Mouse (Mus musculus) limb, embryonic 14.5 days (tissue): Measurements from ENCODE around the gene Incenp. TPM values are rescaled to one million over a fixed set of nuclear protein-coding genes. Genes with fewer than 3 reads are reported as not detected.
"Not testable (repeated sequence)": the region's sequence is repeated elsewhere in the genome, so short reads cannot be mapped to it uniquely, and the experiment has no call there.

ENCODE experiments used
- ATAC-seq: fragments of 200-750 bp; cut with Nextera tagmentation; 2 replicates; pipeline ENCODE4 v1.8.0; 2017; ENCODE audit warnings: low read depth, moderate number of reproducible peaks, moderate TSS enrichment; ENCODE audit not compliant: low FRiP score
- DNase-seq: peaks from one replicate; pipeline ENCODE4 v3.0.0-alpha.2; 2015; ENCODE audit warnings: low spot score
- H3K27ac ChIP-seq: fragments of 300-500 bp; sonication (generic); replicated peaks from 2 replicates; pipeline ENCODE4 v1.5.1; 2014; ENCODE audit warnings: low read depth, mild to moderate bottlenecking, low read length, moderate library complexity, mixed read lengths
- H3K27me3 ChIP-seq: fragments of 300-500 bp; sonication (generic); 2 replicates; pipeline ENCODE4 v1.6.1; 2014; ENCODE audit warnings: low read length, mixed read lengths; ENCODE audit not compliant: control insufficient read depth, insufficient read depth
- H3K36me3 ChIP-seq: fragments of 300-500 bp; sonication (generic); 2 replicates; pipeline ENCODE4 v1.6.1; 2014; ENCODE audit warnings: mild to moderate bottlenecking, low read length, moderate library complexity, mixed read lengths; ENCODE audit not compliant: control insufficient read depth, insufficient read depth
- H3K4me1 ChIP-seq: fragments of 300-500 bp; sonication (generic); 2 replicates; pipeline ENCODE4 v1.6.1; 2014; ENCODE audit warnings: antibody characterized with exemption, low read length, mixed read lengths; ENCODE audit not compliant: control insufficient read depth, insufficient read depth
- H3K4me2 ChIP-seq: fragments of 300-500 bp; sonication (generic); replicated peaks from 2 replicates; pipeline ENCODE4 v1.6.1; 2014; ENCODE audit warnings: low read depth, mild to moderate bottlenecking, low read length, moderate library complexity; ENCODE audit not compliant: severe bottlenecking
- H3K4me3 ChIP-seq: fragments of 300-500 bp; sonication (generic); replicated peaks from 2 replicates; pipeline ENCODE4 v1.5.1; 2014; ENCODE audit warnings: low read length
- H3K9ac ChIP-seq: fragments of 300-500 bp; sonication (generic); 2 replicates; pipeline ENCODE4 v1.6.1; 2014; ENCODE audit warnings: mild to moderate bottlenecking, low read depth, low read length, moderate library complexity; ENCODE audit not compliant: severe bottlenecking
- H3K9me3 ChIP-seq: fragments of 300-500 bp; sonication (generic); 2 replicates; pipeline ENCODE4 v1.6.1; 2016; ENCODE audit warnings: low read length; ENCODE audit not compliant: control insufficient read depth
- POLR2A ChIP-seq: fragments of 200-500 bp; IDR thresholded peaks from 2 replicates; pipeline ENCODE4 v1.8.0; 2012; ENCODE audit warnings: inconsistent platforms, mild to moderate bottlenecking, moderate library complexity, borderline replicate concordance; ENCODE audit not compliant: insufficient read depth, insufficient read length; ENCODE audit errors: extremely low read depth
- WGBS: fragments of 180-500 bp; shearing (Covaris S2); extraction: QIAGEN DNeasy Blood & Tissue Kit; methylation state at CpG from one replicate; pipeline ENCODE4 v1.1.7; 2014; 5-methylcytosine and 5-hydroxymethylcytosine counted together
- microRNA-seq: library from miRNA; unstranded; fragments of <30 nt; microRNA quantifications from one replicate; pipeline ENCODE4, GENCODE M21; 2016
- polyA plus RNA-seq, 2 experiments: library from polyadenylated mRNA; depleted of rRNA in 1 of 2; stranded (reverse) in 1 of 2; unstranded in 1 of 2; fragments of >200 nt; fragmentation: Nextera tagmentation in 1 of 2; extraction: Ambion mirVana in 1 of 2; gene quantifications; 2 replicates each; pipeline versions ENCODE4 v1.2.1 to v1.2.3; 2012 to 2014

The Incenp gene
- polyA plus RNA-seq, 2 experiments = 60.2 to 69.1 TPM

DNA sequence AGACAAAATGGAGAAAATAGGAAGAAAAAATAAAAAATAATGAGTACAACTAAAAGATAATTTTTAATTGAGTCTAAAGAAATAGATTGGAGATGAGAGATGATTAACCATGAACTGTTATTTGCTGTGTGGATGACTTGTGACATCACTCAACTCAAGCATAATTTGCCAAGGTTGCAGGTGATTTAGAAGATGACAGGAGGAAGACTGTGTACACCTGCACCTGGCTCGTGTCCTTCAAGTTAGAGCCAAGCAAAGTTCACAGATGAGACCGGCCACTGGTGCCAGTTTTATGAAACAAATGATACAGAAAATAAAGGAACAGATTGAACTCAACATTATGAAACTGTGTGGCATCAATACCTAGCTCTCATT is 62.0 kb downstream of the Incenp start:
- ATAC-seq = no peak

DNA sequence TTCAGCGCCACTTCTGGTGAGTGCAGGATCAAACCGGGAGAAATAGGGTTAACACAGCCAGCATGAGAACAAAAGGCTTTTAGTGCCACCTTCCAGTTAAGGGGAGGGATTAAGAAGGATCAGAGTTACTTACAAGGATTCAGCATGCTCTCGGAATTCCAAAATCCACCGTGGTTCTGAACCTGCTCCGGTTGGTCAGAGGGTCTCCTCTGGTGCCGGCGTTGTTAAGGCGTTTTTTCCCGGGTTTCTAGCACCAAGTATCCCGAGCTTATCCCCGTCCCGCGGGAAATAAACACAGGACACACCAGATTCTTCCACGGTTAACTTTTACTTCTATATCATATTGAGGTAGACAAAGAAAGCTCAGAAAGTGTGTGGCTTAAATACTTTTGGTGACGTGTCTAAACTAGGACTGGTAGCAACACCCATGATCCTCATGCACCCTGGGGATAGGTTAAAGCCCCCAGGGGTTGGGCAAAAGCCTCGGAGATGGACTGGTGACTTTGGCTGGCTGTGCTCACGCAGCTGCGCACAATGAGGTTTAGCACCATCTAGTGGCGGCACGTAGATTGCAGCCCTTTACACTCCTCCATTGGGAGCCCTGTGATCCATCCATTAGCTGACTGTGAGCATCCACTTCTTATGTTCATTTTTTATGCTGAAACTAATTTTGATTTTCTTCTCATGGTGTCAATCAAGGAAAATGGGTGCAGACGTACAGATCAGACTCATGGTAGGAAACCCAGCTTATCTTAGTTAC is 62.6 kb downstream of the Incenp start:
- Histone ChIP-seq H3K4me2 (peak overlapping the region; percentile 28; the same call in 1 of the 2 replicates), H3K4me3 (peak overlapping the region; percentile 24; the same call in 1 of the 2 replicates)
- not testable (repeated sequence) for H3K36me3 ChIP-seq, H3K9ac ChIP-seq, H3K27me3 ChIP-seq, H3K4me1 ChIP-seq, DNase-seq, H3K27ac ChIP-seq, H3K9me3 ChIP-seq
- ATAC-seq = peak; percentile 82; the same call in 1 of the 2 replicates
- 14% methylated on average over 17 of the region's 21 CpGs for WGBS

More for the DNA sequence above, 62.0 kb downstream of the Incenp start:
- no peaks in the 10 kb centered on the region for H3K4me1 ChIP-seq
- 59% methylated on average over 2 of the region's 2 CpGs for WGBS
- no peak overlapping the region for H3K27ac ChIP-seq
- H3K9ac ChIP-seq = no peak overlapping the region
- no peaks in the 10 kb centered on the region for H3K36me3 ChIP-seq
- H3K9me3 ChIP-seq = no peaks in the 10 kb centered on the region
- no peaks in the 10 kb centered on the region for H3K27me3 ChIP-seq
- H3K4me3 ChIP-seq = no peak overlapping the region
- no peak for TF ChIP-seq POLR2A
- no peak overlapping the region for H3K4me2 ChIP-seq
- no peak for DNase-seq

Small RNA genes within 50 kb of the gene (microRNA-seq; reads per million reads assigned to microRNA genes)
- gene Gm22369 (not detected), gene Gm24484 (not detected)

Other genes with a start within 250 kb of the Incenp start
- not detected in 2 replicates for gene Scgb2a2, start 52.0 kb downstream of the Incenp start, polyA plus RNA-seq (2012; rRNA removed)
- not detected in 2 replicates for gene Scgb2a2, start 52.0 kb downstream of the Incenp start, polyA plus RNA-seq (2014; fragmentation: Nextera tagmentation; extraction: Ambion mirVana)
- gene Fth1, start 81.0 kb upstream of the Incenp start, polyA plus RNA-seq (2012; rRNA removed) = 663 and 670 TPM in 2 replicates
- gene Fth1, start 81.0 kb upstream of the Incenp start, polyA plus RNA-seq (2014; fragmentation: Nextera tagmentation; extraction: Ambion mirVana) = 1,538 and 1,580 TPM in 2 replicates
- 1.5 and 1.7 TPM in 2 replicates for gene Best1, start 102.1 kb upstream of the Incenp start, polyA plus RNA-seq (2012; rRNA removed)
- gene Best1, start 102.1 kb upstream of the Incenp start, polyA plus RNA-seq (2014; fragmentation: Nextera tagmentation; extraction: Ambion mirVana) = 1.5 and 1.9 TPM in 2 replicates
- 36.1 and 42.8 TPM in 2 replicates for gene Rab3il1, start 102.1 kb upstream of the Incenp start, polyA plus RNA-seq (2012; rRNA removed)
- gene Rab3il1, start 102.1 kb upstream of the Incenp start, polyA plus RNA-seq (2014; fragmentation: Nextera tagmentation; extraction: Ambion mirVana) = 43.9 and 49.6 TPM in 2 replicates
- gene Fads3, start 142.0 kb upstream of the Incenp start, polyA plus RNA-seq (2012; rRNA removed) = 40.8 and 57.7 TPM in 2 replicates
- 10.6 and 11.5 TPM in 2 replicates for gene Fads3, start 142.0 kb upstream of the Incenp start, polyA plus RNA-seq (2014; fragmentation: Nextera tagmentation; extraction: Ambion mirVana)
- 80.3 and 99.0 TPM in 2 replicates for gene Fads2, start 202.2 kb upstream of the Incenp start, polyA plus RNA-seq (2012; rRNA removed)
- 26.4 and 30.9 TPM in 2 replicates for gene Fads2, start 202.2 kb upstream of the Incenp start, polyA plus RNA-seq (2014; fragmentation: Nextera tagmentation; extraction: Ambion mirVana)